15 mouse cellular contexts compared by ENCODE assay signal in genomic region chr19:53008921-53009320, GRCm38 (mm10). TPM values are rescaled to one million over a fixed set of nuclear protein-coding genes. Genes with fewer than 3 reads are reported as not detected.
DNase-seq lines count a peak whose midpoint lies in the region; ATAC-seq and TF ChIP-seq lines count a peak whose summit lies in the region.
"Had no signal": no experiment of that assay in that cellular context is flagged by ENCODE, and none has a peak within 500 bp of the region (broad histone marks: within the 10 kb centered on the region; RNA-seq: fewer than 3 reads in every experiment).

No protein-coding gene starts in this region.

- 58% methylated on average over 5 of the region's 5 CpGs for WGBS in heart, embryonic 12.5 days
- 42% methylated on average over 5 of the region's 5 CpGs for WGBS in lung, embryonic 14.5 days
- WGBS in embryonic facial prominence, embryonic 14.5 days: 35% methylated on average over 5 of the region's 5 CpGs
- WGBS in stomach, embryonic 16.5 days: 62% methylated on average over 5 of the region's 5 CpGs

- intact Hi-C loops in heart, postnatal 36 days (cut with DNase I): loop anchor here (2.0 to 5.0 kb wide), 4 partner anchors 28 to 360 kb away; partner anchors contain the start of gene Add3

- no peak overlapping the region for H3K9ac ChIP-seq in heart, embryonic 12.5 days
- H3K9ac ChIP-seq in lung, embryonic 14.5 days: no peak overlapping the region
- no peak overlapping the region for H3K9ac ChIP-seq in embryonic facial prominence, embryonic 14.5 days (ENCODE audit: low read depth, low read length)
- H3K9ac ChIP-seq in stomach, embryonic 16.5 days (ENCODE audit: low read length): no peak overlapping the region
- H3K9ac ChIP-seq: liver, postnatal 0 days had no signal

- no peak for ATAC-seq in heart, embryonic 12.5 days (ENCODE audit: insufficient number of reproducible peaks, low FRiP score)
- no peak for ATAC-seq in lung, embryonic 14.5 days (ENCODE audit: insufficient read depth)
- ATAC-seq in embryonic facial prominence, embryonic 14.5 days (ENCODE audit: low read depth): no peak
- ATAC-seq in stomach, embryonic 16.5 days (ENCODE audit: insufficient read depth, low FRiP score): no peak
- ATAC-seq: liver, postnatal 0 days had no signal

- no peaks in the 10 kb centered on the region for H3K27me3 ChIP-seq in heart, embryonic 12.5 days (replicated peaks)
- H3K27me3 ChIP-seq in lung, embryonic 14.5 days (ENCODE audit: insufficient read depth, low read length): no peaks in the 10 kb centered on the region
- no peaks in the 10 kb centered on the region for H3K27me3 ChIP-seq in embryonic facial prominence, embryonic 14.5 days (replicated peaks; ENCODE audit: control insufficient read depth, insufficient read depth, low read length)
- no peaks in the 10 kb centered on the region for H3K27me3 ChIP-seq in stomach, embryonic 16.5 days (ENCODE audit: control insufficient read depth, insufficient read depth, low read length)

- TF ChIP-seq CTCF in lung, embryonic 14.5 days (IDR thresholded peaks at IDR 0.05; ENCODE audit: low read depth): no peak

- peaks cover 68% of the 10 kb centered on the region for H3K4me1 ChIP-seq in heart, embryonic 12.5 days (replicated peaks)
- H3K4me1 ChIP-seq in lung, embryonic 14.5 days (ENCODE audit: insufficient read depth): peaks cover 28% of the 10 kb centered on the region
- H3K4me1 ChIP-seq in embryonic facial prominence, embryonic 14.5 days (ENCODE audit: control insufficient read depth, insufficient read depth, low read length): peaks cover 38% of the 10 kb centered on the region
- peaks cover 38% of the 10 kb centered on the region for H3K4me1 ChIP-seq in stomach, embryonic 16.5 days (ENCODE audit: control insufficient read depth, insufficient read depth, low read length)

- DNase-seq in heart, postnatal 36 days: no peak
- peak; percentile 43 for DNase-seq in lung, embryonic 14.5 days
- DNase-seq in lung, postnatal 36 days: no peak
- peak; percentile 58 for DNase-seq in embryonic facial prominence, embryonic 14.5 days (ENCODE audit: low spot score)
- DNase-seq in embryo, embryonic 9.5 days (ENCODE audit: extremely low spot score): no peak
- DNase-seq: adrenal gland, postnatal 25 days; cerebellum, postnatal 14 days; left cerebral cortex, postnatal 4 days; liver, postnatal 0 days; right cerebral cortex, adult 18-20 months; thymus, adult 2 months had no signal

- no peak overlapping the region for H3K4me2 ChIP-seq in heart, embryonic 12.5 days
- no peak overlapping the region for H3K4me2 ChIP-seq in lung, embryonic 14.5 days
- no peak overlapping the region for H3K4me2 ChIP-seq in embryonic facial prominence, embryonic 14.5 days (ENCODE audit: low read depth, low read length)
- H3K4me2 ChIP-seq in stomach, embryonic 16.5 days (ENCODE audit: low read depth, low read length): no peak overlapping the region

- peak overlapping the region; percentile 92 for H3K27ac ChIP-seq in heart, embryonic 12.5 days (ENCODE audit: poor library complexity, severe bottlenecking)
- H3K27ac ChIP-seq in lung, embryonic 14.5 days (ENCODE audit: low read depth): peak overlapping the region; percentile 83
- peak overlapping the region; percentile 75 for H3K27ac ChIP-seq in embryonic facial prominence, embryonic 14.5 days (replicated peaks; ENCODE audit: low read depth, low read length)
- peak overlapping the region; percentile 79 for H3K27ac ChIP-seq in stomach, embryonic 16.5 days (ENCODE audit: low read length)

- H3K36me3 ChIP-seq in heart, embryonic 12.5 days: peaks cover 78% of the 10 kb centered on the region
- H3K36me3 ChIP-seq in lung, embryonic 14.5 days (ENCODE audit: insufficient read depth): peaks cover 69% of the 10 kb centered on the region
- peaks cover 62% of the 10 kb centered on the region for H3K36me3 ChIP-seq in embryonic facial prominence, embryonic 14.5 days (ENCODE audit: control insufficient read depth, insufficient read depth, low read length)
- peaks cover 26% of the 10 kb centered on the region for H3K36me3 ChIP-seq in stomach, embryonic 16.5 days (ENCODE audit: control insufficient read depth, insufficient read depth, low read length)

- no peaks in the 10 kb centered on the region for H3K9me3 ChIP-seq in heart, embryonic 12.5 days (replicated peaks)
- H3K9me3 ChIP-seq in lung, embryonic 14.5 days (ENCODE audit: low read depth, low read length): no peaks in the 10 kb centered on the region
- H3K9me3 ChIP-seq in embryonic facial prominence, embryonic 14.5 days (ENCODE audit: control insufficient read depth, low read length): no peaks in the 10 kb centered on the region
- no peaks in the 10 kb centered on the region for H3K9me3 ChIP-seq in stomach, embryonic 16.5 days (replicated peaks; ENCODE audit: control insufficient read depth, low read length)
- H3K9me3 ChIP-seq: midbrain, embryonic 10.5 days had no signal

- no peak overlapping the region for H3K4me3 ChIP-seq in heart, embryonic 12.5 days
- H3K4me3 ChIP-seq in lung, embryonic 14.5 days (ENCODE audit: low read depth, low read length): no peak overlapping the region
- no peak overlapping the region for H3K4me3 ChIP-seq in embryonic facial prominence, embryonic 14.5 days (ENCODE audit: low read depth, low read length)
- no peak overlapping the region for H3K4me3 ChIP-seq in stomach, embryonic 16.5 days (replicated peaks; ENCODE audit: low read length)
- H3K4me3 ChIP-seq: erythroblast, embryonic 14.5 days; midbrain, embryonic 10.5 days had no signal

RNA-seq across cellular contexts. Expression of gene Xpnpep1, which starts 31.1 kb away (rescaled TPM):
- polyA plus RNA-seq in heart, embryonic 12.5 days (2016; fragmentation: Nextera tagmentation; extraction: Ambion mirVana): 191 TPM in 2 replicates
- total RNA-seq in heart, postnatal 36 days (2021): 10 to 100 TPM; 79.1 to 85.7 TPM
- polyA plus RNA-seq in lung, embryonic 14.5 days (2014; fragmentation: Nextera tagmentation; extraction: Ambion mirVana): 196 and 200 TPM in 2 replicates
- polyA plus RNA-seq in embryonic facial prominence, embryonic 14.5 days (2014; fragmentation: Nextera tagmentation; extraction: Ambion mirVana): 148 and 169 TPM in 2 replicates
- polyA plus RNA-seq in stomach, embryonic 16.5 days (2015; fragmentation: Nextera tagmentation; extraction: Ambion mirVana): 157 and 160 TPM in 2 replicates

Comparison
In these comparisons a context has a peak if more than half of its experiments do, and no peak if none do; other contexts are left out.
1. DNase-seq: peak in lung, embryonic 14.5 days (single experiment) and embryonic facial prominence, embryonic 14.5 days (single experiment); none in heart, postnatal 36 days (0 of 2), lung, postnatal 36 days (single experiment) and embryo, embryonic 9.5 days (single experiment).
2. Peak in every context shown above with its lines, with median percentiles within 50 percentile points of each other: H3K27ac ChIP-seq.